Mouse (Mus musculus): ENCODE measurements around the gene Gm12169. TPM values are rescaled to one million over a fixed set of nuclear protein-coding genes. Genes with fewer than 3 reads are reported as not detected.

Gene Gm12169
- total RNA-seq, 2 experiments from 2014 or later = not detected

Other genes starting within 250 kb of the Gm12169 start
- 56.5 and 69.7 TPM in 2 replicates for gene Cyfip2, start 211.4 kb upstream of the Gm12169 start, total RNA-seq (2015)
- gene Cyfip2, start 211.4 kb upstream of the Gm12169 start, total RNA-seq (2017) = 28.2 and 50.1 TPM in 2 replicates
- gene Itk, start 134.7 kb upstream of the Gm12169 start, total RNA-seq (2015) = 4.4 and 5.5 TPM in 2 replicates
- 3.7 and 4.6 TPM in 2 replicates for gene Itk, start 134.7 kb upstream of the Gm12169 start, total RNA-seq (2017)
- gene Fam71b, start 127.7 kb upstream of the Gm12169 start, total RNA-seq (2015) = 0.68 TPM in 1 of 2 replicates, not detected in the other
- gene Fam71b, start 127.7 kb upstream of the Gm12169 start, total RNA-seq (2017) = 0.33 and 1.7 TPM in 2 replicates
- 41.7 and 43.7 TPM in 2 replicates for gene Med7, start 87.3 kb upstream of the Gm12169 start, total RNA-seq (2015)
- 17.6 and 20.6 TPM in 2 replicates for gene Med7, start 87.3 kb upstream of the Gm12169 start, total RNA-seq (2017)
- 2.8 and 2.9 TPM in 2 replicates for gene Havcr2, start 69.3 kb upstream of the Gm12169 start, total RNA-seq (2015)
- gene Havcr2, start 69.3 kb upstream of the Gm12169 start, total RNA-seq (2017) = 3.3 and 3.9 TPM in 2 replicates
- gene BC053393, start 47.3 kb downstream of the Gm12169 start, total RNA-seq (2015) = not detected in 2 replicates
- gene BC053393, start 47.3 kb downstream of the Gm12169 start, total RNA-seq (2017) = not detected in 2 replicates
- not detected in 2 replicates for gene Dppa1, start 105.0 kb downstream of the Gm12169 start, total RNA-seq (2015)
- not detected in 2 replicates for gene Dppa1, start 105.0 kb downstream of the Gm12169 start, total RNA-seq (2017)
- gene Timd2, start 182.8 kb downstream of the Gm12169 start, total RNA-seq (2015) = 0.09 TPM in 1 of 2 replicates, not detected in the other
- gene Timd2, start 182.8 kb downstream of the Gm12169 start, total RNA-seq (2017) = not detected in 2 replicates
- gene Havcr1, start 210.9 kb downstream of the Gm12169 start, total RNA-seq (2015) = 3.4 and 3.5 TPM in 2 replicates
- gene Havcr1, start 210.9 kb downstream of the Gm12169 start, total RNA-seq (2017) = 0.92 and 2.0 TPM in 2 replicates

All from megakaryocyte, adult 5-6 weeks (primary cell).